Mouse (Mus musculus) lung, adult 2 months (tissue): ENCODE results near the gene Prss57.

Experiments used
- CTCF ChIP-seq: fragments of 200-500 bp; IDR thresholded peaks from 2 replicates; pipeline ENCODE4 v1.5.1; 2011; ENCODE audit warnings: mild to moderate bottlenecking, low read length, control low read depth; ENCODE audit not compliant: insufficient read depth
- POLR2A ChIP-seq: fragments of 200-500 bp; IDR thresholded peaks from 2 replicates; pipeline ENCODE4 v1.6.1; 2011; ENCODE audit warnings: low read depth, mild to moderate bottlenecking, control low read depth, low read length, borderline replicate concordance; ENCODE audit errors: extremely low read depth

GRCm38 (mm10) chr10:79832026-79832785, 41.4 kb upstream of the Prss57 start:
- TF ChIP-seq CTCF (no peak), POLR2A (no peak)
